Mouse (Mus musculus): ENCODE measurements at regions not wholly inside any gene's neighbourhood (a gene's known extent, or its start where the extent isn't known, plus 50 kb on each side); places are given as distances from the start of the nearest gene placed in this dataset.

GRCm38 (mm10) chr1:169819404-169819949, 72.0 kb upstream of the Rgs4 start:
- TF ChIP-seq CTCF (IDR thresholded peaks at IDR 0.05; ENCODE audit: extremely low read depth, insufficient read depth, low read length) (no peak), POLR2A (IDR thresholded peaks at IDR 0.05; ENCODE audit: extremely low read depth, insufficient read depth, low read length) (no peak)

All from cortical plate, adult 2 months (tissue).